Mouse (Mus musculus): ENCODE results near the gene Clmp. TPM values are rescaled to one million over a fixed set of nuclear protein-coding genes. Genes with fewer than 3 reads are reported as not detected.

Clmp gene
- polyA plus RNA-seq, 1 experiment, result not detected

DNA sequence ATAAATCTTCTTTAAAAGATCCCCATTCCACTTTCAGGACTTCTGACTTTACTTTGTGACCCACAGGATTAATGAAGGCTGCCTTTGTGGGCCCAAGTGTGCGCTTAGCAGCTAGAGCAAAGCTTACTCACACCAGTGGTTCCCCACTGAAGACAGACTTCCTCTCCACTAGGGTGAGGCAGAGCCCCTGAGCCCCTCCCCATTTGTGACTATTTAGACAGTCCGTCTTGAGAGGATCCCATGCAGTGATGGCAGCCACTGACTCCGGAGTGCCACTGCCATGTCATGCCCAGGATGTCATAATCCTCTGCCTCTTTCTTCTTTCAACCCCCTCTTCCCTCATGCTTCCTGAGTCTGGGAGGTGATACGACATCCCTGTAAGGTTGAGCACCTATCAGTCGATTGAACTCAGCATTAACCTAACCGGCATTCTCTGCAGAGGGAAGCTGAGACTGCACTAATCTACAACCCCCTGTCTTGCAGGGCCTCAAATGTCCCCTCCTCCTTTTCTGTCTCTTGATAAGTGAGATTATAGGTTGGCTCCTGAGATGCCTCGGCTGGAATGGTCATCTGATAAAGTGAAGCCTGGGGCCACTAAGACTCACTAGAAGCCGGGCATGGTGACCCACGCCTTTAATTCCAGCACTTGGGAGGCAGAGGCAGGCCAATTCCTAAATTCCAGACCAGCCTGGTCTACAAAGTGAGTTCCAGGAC, 112.6 kb downstream of the Clmp start:
- TF ChIP-seq GATA1 (IDR thresholded peaks at IDR 0.05; ENCODE audit: low read length), result peak; percentile 19

DNA sequence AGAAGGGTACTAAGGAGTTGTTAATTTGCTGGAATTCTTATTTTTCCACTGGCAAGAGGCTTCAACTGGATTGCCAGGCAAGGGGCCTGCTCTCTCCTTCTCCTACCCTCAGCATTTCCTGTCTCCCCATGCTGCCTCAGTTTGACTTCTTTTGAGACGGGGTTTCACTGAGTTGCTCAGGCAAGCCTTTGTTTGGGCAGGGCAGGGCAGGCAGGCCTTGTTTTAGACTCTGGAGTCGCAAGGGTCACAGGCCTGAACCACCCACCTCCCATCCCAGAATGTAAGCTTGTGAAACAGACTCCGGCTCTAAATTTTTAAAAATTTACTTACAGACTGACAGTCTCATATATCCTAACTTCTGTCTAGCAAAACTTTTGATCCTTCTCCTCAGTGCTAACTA, 113.3 kb downstream of the Clmp start:
- no peak for TF ChIP-seq GATA1 (IDR thresholded peaks at IDR 0.05; ENCODE audit: low read length)

DNA sequence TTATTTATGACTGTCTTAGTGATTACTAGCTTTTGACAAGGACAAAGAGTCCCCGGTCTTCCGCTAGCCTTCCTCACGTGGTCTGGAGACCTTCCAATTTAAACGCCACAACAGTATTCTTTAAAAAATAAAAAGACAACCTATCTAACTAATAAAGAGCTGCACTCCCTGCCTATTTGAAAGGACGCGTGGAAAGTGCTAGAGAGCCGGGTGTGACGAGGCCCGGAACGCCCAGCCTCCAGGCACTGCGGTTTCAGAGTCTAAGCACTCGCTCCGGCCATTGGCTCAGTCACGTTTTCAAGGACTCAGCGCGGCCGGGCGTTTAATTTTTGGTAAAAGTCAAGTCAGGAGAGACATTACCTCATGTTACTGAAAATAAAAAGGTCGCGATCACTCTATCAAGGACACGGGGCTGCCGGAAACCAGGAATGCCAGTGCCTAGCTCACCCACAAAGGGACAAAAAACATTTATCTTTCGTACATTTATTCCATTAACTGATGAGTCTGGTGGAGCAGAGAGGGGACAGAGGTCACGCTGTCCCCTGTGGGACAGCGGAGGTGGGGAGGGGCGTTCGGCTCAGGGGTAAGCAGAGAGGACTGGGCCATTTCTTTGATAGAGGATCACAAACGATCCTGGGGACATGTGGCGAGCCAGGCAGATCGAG, 114.2 kb downstream of the Clmp start:
- TF ChIP-seq GATA1 (IDR thresholded peaks at IDR 0.05; ENCODE audit: low read length), result no peak

DNA sequence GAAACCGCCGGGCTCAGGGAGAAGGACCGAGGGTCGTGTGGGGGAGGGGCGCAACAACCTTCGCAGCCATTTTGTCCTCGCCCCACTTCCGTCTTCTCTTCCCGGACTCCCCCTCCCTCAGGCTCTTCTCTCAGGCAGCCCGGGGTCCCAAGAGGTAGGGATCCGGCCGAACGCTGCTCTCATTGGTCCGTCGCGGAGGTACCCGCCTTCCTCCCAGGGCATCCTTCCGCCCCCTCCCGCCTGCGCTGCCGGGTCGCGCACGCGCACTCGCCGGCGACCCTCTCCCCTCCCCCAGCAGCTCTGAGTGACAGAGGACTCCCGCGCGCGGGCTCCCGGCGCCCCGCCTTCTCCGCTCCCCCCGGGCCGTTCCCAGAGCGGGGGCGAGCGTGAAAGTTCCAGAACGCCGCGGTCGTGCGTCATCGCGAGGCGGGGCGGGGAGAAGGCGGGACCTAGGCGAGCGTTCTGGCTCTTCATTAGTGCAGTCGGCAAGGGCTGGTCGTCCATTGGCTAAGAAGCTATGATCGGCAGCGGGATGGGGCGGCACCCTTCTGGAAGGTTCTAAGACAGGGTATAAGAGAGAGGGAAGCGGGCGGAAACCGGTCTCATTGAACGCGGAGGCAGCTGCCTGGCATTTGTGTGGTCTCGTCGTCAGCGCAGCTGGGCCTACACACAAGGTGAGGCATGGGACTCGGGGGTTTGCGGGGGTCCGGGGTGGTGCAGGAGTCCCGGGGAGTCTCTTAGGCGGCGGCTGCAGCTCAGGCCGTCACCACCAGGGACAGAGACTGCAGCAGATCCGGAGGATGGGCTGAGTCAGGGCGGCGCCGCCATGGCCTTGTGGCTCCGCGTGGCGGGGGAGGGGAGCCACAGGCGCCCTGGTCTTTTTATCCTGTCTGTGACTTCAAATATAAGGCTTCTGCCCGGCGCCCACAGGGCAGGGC, 115.2 kb downstream of the Clmp start, which contains the start of gene Hspa8:
Gene Hspa8 (plus strand): TSS at position 310 of the 938 bp plus-strand sequence.
- TF ChIP-seq GATA1 (IDR thresholded peaks at IDR 0.05; ENCODE audit: low read length), result no peak

DNA sequence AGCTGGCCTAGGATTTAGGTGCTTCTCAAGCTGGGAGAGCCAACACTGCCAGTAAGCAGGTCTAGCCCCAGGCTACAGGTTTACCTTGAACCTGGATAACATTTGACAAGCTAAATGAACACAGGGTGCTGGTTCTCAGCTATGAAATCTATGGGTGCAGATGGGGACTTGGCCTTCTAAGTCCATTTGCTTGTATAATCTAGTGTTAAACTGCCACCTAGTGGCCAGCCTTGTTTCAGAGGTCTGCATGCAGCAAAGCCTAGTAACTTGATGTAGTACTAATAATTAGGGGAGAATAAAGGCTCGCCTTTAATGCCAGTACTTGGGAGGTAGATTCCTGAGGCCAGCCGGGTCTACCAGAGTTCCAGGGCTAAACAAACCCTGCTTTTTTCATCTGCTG, 119.5 kb downstream of the Clmp start:
- no peak for TF ChIP-seq GATA1 (IDR thresholded peaks at IDR 0.05; ENCODE audit: low read length)

DNA sequence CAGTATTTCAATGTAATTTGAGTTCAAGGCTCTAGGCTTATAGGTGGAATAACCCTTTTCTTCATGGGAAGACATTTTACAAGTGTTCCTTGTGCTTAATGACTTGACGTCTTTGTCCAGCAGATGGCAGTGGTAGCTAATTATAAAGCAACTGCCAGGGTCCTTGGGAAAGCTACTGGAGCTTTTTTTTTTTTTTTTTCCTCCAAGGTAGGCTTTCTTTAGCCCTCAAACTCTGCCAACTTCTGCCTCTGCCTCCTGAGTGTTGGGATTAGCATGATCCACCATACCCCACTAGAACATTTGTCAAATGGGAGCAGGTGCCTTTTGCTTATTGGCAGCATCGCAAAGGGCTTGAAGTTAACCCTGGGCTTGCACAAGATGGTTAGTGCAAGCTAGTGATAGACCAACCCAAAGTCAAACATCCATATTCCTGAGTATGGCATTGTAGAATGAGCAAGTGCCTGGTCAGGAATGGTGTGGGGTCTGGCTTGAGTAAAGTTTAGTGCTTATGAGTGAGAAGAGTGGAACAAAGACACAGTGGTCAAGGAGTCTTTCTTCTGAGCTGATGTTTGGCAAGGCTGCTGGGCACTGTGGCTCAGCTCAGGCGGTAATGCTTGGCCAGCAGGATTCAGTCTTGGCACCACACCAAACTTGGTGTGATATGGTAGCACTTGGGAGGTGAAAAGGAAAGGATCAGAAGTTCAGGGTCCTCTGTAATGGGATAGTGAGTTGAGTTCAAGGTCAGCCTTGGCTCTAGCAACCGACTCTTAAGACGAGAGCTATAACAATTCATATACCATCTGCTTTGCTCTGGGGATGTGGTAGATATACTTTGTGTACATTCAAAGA, 120.9 kb downstream of the Clmp start:
- TF ChIP-seq GATA1 (IDR thresholded peaks at IDR 0.05; ENCODE audit: low read length), result no peak

DNA sequence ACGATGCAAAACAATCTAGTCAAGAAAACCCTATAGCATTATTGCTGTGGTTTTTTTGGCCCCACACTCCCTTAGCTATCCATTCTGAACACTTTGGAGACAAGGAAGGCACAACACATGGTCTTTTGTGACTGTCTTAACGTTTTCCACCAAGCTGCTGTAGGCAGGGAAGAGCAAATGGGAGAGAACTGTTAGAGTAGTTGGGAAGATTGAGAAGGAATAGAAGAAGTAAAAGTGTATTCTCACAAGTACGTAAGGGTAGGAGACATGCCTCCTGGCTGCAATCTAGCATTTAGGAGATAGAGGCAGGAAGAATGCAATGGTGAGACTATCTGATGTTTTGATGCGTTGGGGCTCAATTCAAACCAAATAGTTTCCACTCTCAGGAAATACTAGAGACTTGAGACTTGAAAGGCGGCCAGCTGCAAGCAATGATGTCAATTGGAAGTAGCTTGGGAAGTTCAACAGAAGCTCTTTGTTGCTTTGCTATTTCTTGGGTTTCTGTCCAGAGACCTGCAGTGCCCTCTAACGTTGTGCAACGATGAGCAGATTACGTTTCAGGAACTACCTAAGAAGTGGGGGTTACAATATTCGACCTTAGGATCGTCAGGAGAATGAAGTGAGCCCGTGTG, 121.6 kb downstream of the Clmp start:
- TF ChIP-seq GATA1 (IDR thresholded peaks at IDR 0.05; ENCODE audit: low read length), result no peak

DNA sequence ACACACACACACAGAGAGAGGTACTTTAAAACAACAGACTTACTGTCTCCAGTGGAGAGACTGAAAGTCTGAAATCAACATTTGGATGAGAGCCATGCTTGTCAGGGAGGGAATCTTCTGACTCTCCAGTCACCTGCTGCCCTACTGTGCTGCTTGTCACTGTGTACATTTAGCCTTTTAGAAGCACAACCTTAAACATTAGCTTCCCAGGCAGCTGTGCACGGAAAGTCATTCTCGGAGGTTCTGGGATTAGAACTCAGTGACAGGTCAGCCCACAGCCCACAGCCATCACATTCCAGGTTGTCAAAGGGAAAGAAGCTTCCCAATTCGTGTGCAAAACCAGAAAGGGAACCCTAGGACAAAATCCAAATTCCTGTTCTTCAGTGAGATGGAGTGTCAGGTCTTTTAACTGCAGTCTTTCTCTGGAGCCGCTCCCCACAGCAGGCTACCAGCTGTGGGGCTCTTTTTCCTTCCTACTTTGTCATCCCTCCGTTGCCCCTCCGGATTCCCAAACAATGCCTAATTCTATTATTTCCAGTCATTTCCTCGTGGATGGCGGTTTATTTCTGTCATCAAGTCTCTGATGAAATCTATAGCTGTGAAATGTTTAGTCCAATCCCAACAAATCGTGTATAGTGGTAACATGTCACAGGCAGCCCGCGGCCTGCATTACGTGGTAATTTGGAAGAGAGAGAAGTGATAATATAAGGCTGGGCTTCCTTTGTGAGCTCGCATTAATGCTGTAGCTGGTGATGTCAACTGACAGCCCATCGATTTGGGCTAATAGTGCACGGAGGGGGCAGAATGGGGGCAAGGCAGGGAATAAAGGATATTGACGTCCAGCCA, 122.5 kb downstream of the Clmp start:
- no peak for TF ChIP-seq GATA1 (IDR thresholded peaks at IDR 0.05; ENCODE audit: low read length)

DNA sequence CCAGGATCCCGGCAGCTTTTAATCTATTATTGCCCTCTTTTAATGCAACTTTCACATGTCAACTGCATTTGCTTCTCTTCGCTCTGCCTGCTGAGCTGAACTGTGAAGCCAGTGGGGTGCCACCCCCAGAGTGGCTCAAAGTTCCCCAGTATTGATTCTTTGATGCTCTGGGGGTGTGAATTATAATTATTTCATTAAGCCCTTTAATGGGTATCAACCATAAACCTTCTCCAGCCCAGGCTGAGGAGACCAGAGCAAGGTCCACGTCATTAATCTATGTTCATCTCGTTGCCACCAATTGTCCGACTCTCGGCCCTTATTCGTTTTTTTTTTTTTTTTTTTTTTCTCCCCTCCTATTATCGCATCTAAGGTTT, 123.1 kb downstream of the Clmp start:
- TF ChIP-seq GATA1 (IDR thresholded peaks at IDR 0.05; ENCODE audit: low read length), result no peak

DNA sequence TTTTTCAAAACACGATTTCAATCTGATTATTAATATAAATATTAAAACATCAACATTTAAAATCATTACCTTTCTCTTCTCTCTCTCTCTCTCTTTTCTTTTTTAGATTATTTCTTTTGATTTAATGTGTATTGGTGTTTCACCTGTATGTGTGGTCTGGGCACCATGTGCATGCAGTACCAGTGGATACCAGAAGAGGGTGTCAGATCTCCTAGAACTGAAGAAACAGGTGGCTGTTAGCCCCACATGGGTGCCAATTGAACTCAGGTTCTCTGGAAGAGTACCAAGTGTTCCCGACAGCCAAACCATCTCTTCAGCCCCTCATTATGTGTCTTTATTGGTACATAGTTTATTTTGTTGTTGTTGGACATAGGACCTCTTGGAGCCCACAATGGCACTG, 126.1 kb downstream of the Clmp start:
- TF ChIP-seq GATA1 (IDR thresholded peaks at IDR 0.05; ENCODE audit: low read length), result no peak

DNA sequence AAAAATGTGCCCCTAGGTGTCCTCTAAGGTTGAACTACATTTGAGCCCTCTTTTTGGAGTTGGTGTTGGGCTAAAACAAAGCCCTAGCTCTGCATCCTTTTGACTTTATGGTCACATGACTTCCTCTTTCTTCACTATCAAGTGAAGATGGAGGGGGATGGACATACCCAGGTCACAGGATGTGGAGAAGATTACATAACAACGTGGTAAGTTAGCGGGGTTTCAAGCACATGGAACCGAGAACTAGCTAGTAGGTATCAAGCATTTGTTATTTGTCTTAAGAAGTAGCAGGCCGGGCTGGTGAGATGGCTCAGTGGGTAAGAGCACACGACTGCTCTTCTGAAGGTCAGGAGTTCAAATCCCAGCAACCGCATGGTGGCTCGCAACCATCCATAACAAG, 128.3 kb downstream of the Clmp start:
- no peak for TF ChIP-seq GATA1 (IDR thresholded peaks at IDR 0.05; ENCODE audit: low read length)

DNA sequence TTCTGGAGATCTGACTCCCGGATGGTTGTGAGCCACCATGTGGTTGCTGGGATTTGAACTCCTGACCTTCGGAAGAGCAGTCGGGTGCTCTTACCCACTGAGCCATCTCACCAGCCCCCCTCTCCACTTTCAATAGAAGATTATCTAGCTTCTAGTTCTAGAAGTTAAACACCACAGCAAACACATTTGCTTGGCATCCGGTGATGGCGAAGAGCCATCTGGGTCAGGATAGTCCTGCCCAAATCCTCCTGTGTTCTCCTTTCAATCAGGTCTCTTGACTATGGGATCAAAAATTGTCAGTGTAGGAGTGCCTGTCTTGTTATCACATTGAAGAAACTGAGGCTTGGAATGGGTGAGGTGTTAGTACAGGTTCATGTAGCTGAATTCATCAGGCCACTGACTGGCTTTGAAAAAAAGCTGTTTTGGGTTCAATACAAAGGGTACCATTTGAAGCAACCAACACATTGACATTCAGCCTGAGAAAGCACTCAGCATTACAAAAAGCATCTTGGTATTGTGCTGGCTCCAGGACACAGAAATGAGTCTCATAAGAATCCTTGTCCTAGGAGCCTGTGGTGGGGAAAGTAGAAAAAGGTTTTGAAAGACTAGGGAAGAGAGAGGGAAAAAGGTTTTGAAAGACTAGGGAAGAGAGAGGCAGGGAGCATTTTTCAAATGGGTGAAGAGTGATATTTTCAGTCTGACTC, 131.7 kb downstream of the Clmp start:
- no peak for TF ChIP-seq GATA1 (IDR thresholded peaks at IDR 0.05; ENCODE audit: low read length)

DNA sequence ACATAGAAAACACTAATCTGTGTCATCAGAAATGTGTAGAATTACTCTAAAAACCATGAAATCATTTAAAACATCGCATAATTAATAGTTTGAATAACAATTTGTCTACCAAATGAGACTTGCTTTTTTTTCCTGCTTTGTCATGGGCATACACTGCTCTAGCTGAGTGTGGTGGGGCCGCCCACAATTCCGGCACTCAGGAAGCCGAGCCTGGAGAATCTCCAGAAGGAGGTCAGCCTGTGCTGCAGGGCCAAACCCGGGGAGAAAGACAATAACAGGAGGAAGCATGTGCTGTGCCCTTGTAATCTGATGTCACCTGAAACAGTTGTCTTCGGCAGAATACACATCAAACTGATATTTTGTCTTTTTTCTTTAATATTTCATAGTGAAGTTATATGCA, 139.8 kb downstream of the Clmp start:
- TF ChIP-seq GATA1 (IDR thresholded peaks at IDR 0.05; ENCODE audit: low read length), result no peak

Measured in G1E-ER4 (cell line).